Mouse (Mus musculus) ES-Bruce4 (cell line): ENCODE measurements around the gene Sf3a3.

Source experiments
- CTCF ChIP-seq: IDR thresholded peaks from one replicate; pipeline ENCODE4 v1.8.1; 2011; ENCODE audit warnings: low read depth, low read length
- EP300 ChIP-seq: IDR thresholded peaks from 2 replicates; pipeline ENCODE4 v1.6.1; 2011; ENCODE audit warnings: low read depth, low read length; ENCODE audit not compliant: insufficient read depth

DNA sequence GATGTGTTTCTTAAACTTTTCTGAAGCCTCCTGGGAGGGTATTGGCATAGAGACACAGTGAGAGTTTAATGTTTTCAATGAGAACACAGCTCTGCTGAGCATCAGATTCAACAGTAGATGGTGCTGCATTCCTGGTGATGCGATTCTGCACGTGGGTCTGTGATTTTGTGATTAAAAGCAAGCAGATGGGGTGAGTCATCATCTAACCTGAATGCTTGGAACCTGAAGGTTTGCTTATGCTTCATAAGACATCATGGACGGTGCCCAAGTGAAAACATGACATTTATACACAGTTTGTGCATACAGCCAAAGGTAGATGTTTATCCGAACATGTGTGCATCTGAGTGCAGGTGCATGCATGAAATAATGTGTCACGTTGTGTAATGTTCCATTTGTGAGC, 56.0 kb downstream of the Sf3a3 start:
- TF ChIP-seq CTCF (no peak), EP300 (no peak)
